Mouse (Mus musculus): ENCODE results near the gene Nr2c2ap.

DNA sequence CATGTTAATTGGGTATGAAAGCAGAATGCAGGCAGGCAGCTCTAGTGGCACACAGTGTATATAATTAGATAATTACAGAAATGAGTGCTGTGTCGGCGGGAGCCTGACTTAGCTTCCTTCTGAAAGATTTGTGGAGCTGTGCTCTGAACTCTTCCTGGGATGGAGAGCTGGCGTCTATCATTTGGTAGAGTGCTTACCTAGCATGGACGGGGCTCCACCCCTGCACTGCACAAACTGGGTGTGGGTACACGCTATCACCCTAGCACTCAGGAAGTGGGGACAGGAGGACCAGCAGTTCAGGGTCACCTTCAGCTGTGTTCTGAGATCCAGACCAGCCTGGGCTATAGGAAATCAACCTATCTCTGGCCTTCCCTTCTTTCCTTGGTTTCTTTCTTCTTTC is 42.2 kb downstream of the Nr2c2ap start:
- TF ChIP-seq POLR2A (IDR thresholded peaks at IDR 0.05; ENCODE audit: insufficient read depth, low read depth, low read length) = no peak
- no peak for TF ChIP-seq CTCF (IDR thresholded peaks at IDR 0.05; ENCODE audit: insufficient read depth, low read depth, low read length)
